Mouse (Mus musculus) heart, embryonic 14.5 days (tissue): ENCODE results near the gene Atrnl1. TPM values are rescaled to one million over a fixed set of nuclear protein-coding genes. Genes with fewer than 3 reads are reported as not detected.

Experiments used
- ATAC-seq: fragments of 200-750 bp; cut with Nextera tagmentation; 2 replicates; pipeline ENCODE4 v1.8.0; 2017; ENCODE audit warnings: low read depth, moderate TSS enrichment; ENCODE audit not compliant: insufficient number of reproducible peaks, insufficient read depth, low FRiP score
- H3K27ac ChIP-seq, 2 experiments: fragments of 200-500 bp in 1 of 2; fragments of 300-500 bp in 1 of 2; sonication (generic) in 1 of 2; replicated peaks in 1 of 2; 2 replicates each; pipeline ENCODE4 v1.5.1; 2012 to 2014; ENCODE audit warnings: low read depth in 2 of 2, low read length in 2 of 2, control low read depth in 1 of 2, mild to moderate bottlenecking in 1 of 2, mixed read lengths in 1 of 2; ENCODE audit not compliant: control insufficient read depth in 1 of 2, insufficient read depth in 1 of 2
- H3K27me3 ChIP-seq: fragments of 300-500 bp; sonication (generic); 2 replicates; pipeline ENCODE4 v1.6.1; 2014; ENCODE audit warnings: mild to moderate bottlenecking, low read length, control low read depth; ENCODE audit not compliant: control insufficient read depth, insufficient read depth
- H3K36me3 ChIP-seq: fragments of 300-500 bp; sonication (generic); 2 replicates; pipeline ENCODE4 v1.6.1; 2014; ENCODE audit warnings: mild to moderate bottlenecking, control low read depth, low read length, mixed read lengths; ENCODE audit not compliant: control insufficient read depth, insufficient read depth
- H3K4me1 ChIP-seq, 2 experiments: fragments of 200-500 bp in 1 of 2; fragments of 300-500 bp in 1 of 2; sonication (generic) in 1 of 2; 2 replicates each; pipeline ENCODE4 v1.6.1; 2012 to 2014; ENCODE audit warnings: low read length in 2 of 2, control low read depth in 1 of 2, mixed read lengths in 1 of 2; ENCODE audit not compliant: control insufficient read depth in 2 of 2, insufficient read depth in 2 of 2
- H3K4me2 ChIP-seq: fragments of 300-500 bp; sonication (generic); 2 replicates; pipeline ENCODE4 v1.6.1; 2014; ENCODE audit warnings: mild to moderate bottlenecking, low read length
- H3K4me3 ChIP-seq, 2 experiments: fragments of 200-500 bp in 1 of 2; fragments of 300-500 bp in 1 of 2; sonication (generic) in 1 of 2; 2 replicates each; pipeline ENCODE4 v1.5.1; 2012 to 2014; ENCODE audit warnings: low read length in 2 of 2, mild to moderate bottlenecking in 2 of 2, control low read depth in 1 of 2, low read depth in 1 of 2, moderate library complexity in 1 of 2; ENCODE audit not compliant: control insufficient read depth in 1 of 2, insufficient read depth in 1 of 2
- H3K9ac ChIP-seq: fragments of 300-500 bp; sonication (generic); 2 replicates; pipeline ENCODE4 v1.6.1; 2014; ENCODE audit warnings: mild to moderate bottlenecking, low read length
- H3K9me3 ChIP-seq: fragments of 300-500 bp; sonication (generic); 2 replicates; pipeline ENCODE4 v1.6.1; 2016; ENCODE audit warnings: low read length, control low read depth; ENCODE audit not compliant: control insufficient read depth
- WGBS: fragments of 180-500 bp; shearing (Covaris S2); extraction: QIAGEN DNeasy Blood & Tissue Kit; methylation state at CpG from one replicate; pipeline ENCODE4 v1.1.7; 2014; 5-methylcytosine and 5-hydroxymethylcytosine counted together
- polyA plus RNA-seq: library from polyadenylated mRNA; unstranded; fragments of >200 nt; fragmentation: Nextera tagmentation; extraction: Ambion mirVana; gene quantifications from 2 replicates; pipeline ENCODE4 v1.2.1, GENCODE M21; 2014

Atrnl1 gene
- polyA plus RNA-seq, 1 experiment from 2014 or later = 4.2 TPM

DNA sequence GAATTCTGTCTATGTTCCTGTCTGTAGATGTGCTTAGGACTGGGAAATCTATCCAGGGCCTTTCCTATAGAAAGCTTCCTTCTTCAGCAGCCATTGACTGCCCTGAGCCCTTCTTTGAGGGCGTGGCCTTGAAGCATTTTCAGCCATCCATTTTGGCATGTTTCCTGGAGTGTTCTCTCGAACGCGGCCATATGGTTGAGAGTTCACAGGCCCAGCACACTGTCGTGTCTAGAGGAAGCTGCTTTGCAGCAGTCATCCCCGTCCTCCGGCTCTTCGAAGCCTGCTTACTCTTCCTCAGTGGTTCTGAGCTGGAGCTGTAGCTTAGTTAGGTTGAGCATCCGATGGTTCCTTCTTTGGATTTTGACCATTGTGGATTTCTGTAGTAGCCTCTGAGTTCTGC is 191.4 kb downstream of the Atrnl1 start:
- Histone ChIP-seq H3K4me1 (peaks cover 5 to 7% of the 10 kb centered on the region in 2 experiments), H3K36me3 (no peaks in the 10 kb centered on the region), H3K27ac (no peak overlapping the region), H3K27me3 (no peaks in the 10 kb centered on the region), H3K4me3 (no peak overlapping the region), H3K4me2 (no peak overlapping the region), H3K9me3 (no peaks in the 10 kb centered on the region), H3K9ac (no peak overlapping the region)
- no peak for ATAC-seq
- 73% methylated on average over 9 of the region's 9 CpGs for WGBS

DNA sequence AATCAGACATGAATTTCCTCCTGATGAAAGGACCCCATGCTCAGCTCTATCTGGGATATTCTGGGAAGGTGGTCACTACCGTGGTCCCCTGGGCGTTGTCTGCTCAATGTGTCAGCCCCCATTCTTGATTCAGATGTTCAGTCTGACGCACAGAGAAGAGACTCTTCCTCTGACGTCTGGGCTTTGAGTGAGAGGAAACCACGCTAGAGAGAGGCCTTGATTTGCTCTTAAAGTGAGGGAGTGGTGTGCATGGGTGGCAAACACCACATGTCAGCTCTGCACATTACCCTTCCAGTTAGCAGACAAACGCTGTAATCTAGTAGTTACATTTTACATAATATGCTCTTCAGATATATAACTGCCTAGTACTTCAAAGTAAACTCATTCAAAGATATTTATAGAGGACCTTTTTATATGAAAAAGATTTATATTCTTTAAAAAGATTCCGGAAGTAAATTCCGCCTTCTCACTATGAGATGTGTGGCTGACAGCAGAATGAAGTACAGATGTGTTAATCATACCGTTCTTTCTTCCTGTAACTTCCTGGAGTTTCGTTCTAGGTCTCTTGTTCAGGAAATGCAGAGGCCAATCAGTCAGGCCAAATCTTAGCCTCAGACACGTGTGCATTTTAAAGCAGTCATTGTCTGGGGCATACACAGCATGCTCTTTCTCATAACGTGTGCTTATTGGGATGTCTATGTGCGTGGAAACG is 192.1 kb downstream of the Atrnl1 start:
- Histone ChIP-seq H3K36me3 (no peaks in the 10 kb centered on the region), H3K4me3 (no peak overlapping the region), H3K27me3 (no peaks in the 10 kb centered on the region), H3K4me1 (peaks cover 5 to 7% of the 10 kb centered on the region in 2 experiments), H3K9me3 (no peaks in the 10 kb centered on the region), H3K27ac (peak overlapping the region; percentile 16 to 56; a peak in 2 of 4 replicates), H3K9ac (no peak overlapping the region), H3K4me2 (no peak overlapping the region)
- 52% methylated on average over 14 of the region's 14 CpGs for WGBS
- ATAC-seq = no peak

DNA sequence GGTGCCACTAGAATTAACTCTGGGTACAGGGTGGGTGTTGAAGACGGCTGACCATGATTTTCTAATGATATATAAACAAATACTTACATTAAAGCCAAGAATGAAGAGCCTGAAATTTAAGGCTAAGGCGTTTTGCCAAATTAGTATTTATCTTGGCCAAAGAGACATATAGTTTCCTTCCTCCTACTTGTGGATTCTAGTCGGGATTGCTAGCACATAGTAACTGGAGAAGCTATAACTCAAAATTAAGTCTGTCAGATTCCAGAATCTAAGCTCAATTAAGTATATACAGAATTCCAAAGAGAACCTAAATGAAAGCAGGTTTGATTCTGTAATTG is 192.6 kb downstream of the Atrnl1 start:
- no peak overlapping the region for H3K4me2 ChIP-seq
- WGBS = 57% methylated on average over 3 of the region's 3 CpGs
- peaks cover 5 to 7% of the 10 kb centered on the region in 2 experiments for H3K4me1 ChIP-seq
- H3K9me3 ChIP-seq = no peaks in the 10 kb centered on the region
- H3K27me3 ChIP-seq = no peaks in the 10 kb centered on the region
- H3K4me3 ChIP-seq = no peak overlapping the region
- no peaks in the 10 kb centered on the region for H3K36me3 ChIP-seq
- 0 out of 4 replicates have a peak overlapping the region, but pooled peaks of 1 of the 2 experiments have one; percentile 56 for H3K27ac ChIP-seq
- ATAC-seq = no peak
- no peak overlapping the region for H3K9ac ChIP-seq

DNA sequence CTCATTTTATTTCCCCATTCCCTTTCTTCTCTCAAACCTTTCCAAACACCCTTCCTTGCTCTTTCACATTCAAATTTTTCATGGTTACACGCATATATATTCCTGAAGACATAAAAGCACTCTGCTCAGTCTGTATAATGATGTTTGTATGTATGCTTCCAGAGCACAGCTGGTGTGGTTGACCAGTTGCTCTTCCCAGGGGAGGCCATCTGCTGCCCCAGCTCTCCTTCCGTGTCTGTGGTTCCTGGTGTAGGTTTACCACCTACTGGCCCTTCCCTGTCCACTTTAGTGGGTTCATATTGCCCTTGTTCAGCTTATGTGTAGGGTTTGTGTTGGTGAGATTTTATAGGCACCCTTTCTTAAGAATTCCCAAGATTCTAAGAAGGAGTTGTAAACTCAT is 197.5 kb downstream of the Atrnl1 start:
- WGBS = 92% methylated on average over 2 of the region's 2 CpGs
- no peak overlapping the region for H3K4me2 ChIP-seq

DNA sequence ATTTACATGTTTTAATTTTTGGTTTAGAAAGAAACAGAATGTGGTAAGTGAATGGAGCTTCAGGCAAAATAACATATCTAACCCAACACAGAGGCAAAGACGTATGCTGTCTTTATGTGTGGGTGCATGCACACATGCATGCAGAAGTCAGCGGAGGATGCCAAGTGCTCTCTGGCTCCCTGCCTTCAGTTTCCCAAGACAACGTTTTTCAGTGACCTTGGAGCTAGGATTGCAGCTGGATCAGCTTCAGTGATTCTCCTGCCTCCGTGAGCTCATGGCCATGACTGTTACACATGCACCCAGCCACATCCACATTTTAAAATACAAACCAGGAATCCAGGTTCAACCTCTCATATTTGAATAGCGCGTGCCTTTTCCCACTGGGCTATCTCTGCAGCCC is 203.5 kb downstream of the Atrnl1 start:
- Histone ChIP-seq H3K9ac (no peak overlapping the region), H3K4me3 (no peak overlapping the region), H3K27me3 (no peaks in the 10 kb centered on the region), H3K9me3 (no peaks in the 10 kb centered on the region), H3K27ac (no peak overlapping the region), H3K4me1 (peaks cover 4 to 8% of the 10 kb centered on the region in 2 experiments; a peak in 3 of 4 replicates), H3K36me3 (no peaks in the 10 kb centered on the region), H3K4me2 (no peak overlapping the region)
- no peak for ATAC-seq
- WGBS = 81% methylated on average over 6 of the region's 6 CpGs

More for the DNA sequence above, 197.5 kb downstream of the Atrnl1 start:
- Histone ChIP-seq H3K4me3 (no peak overlapping the region), H3K27ac (no peak overlapping the region), H3K4me1 (0 out of 4 replicates have a peak, but pooled peaks cover 0 to under 1% of the 10 kb centered on the region in 2 experiments), H3K36me3 (no peaks in the 10 kb centered on the region), H3K9ac (no peak overlapping the region), H3K27me3 (no peaks in the 10 kb centered on the region), H3K9me3 (no peaks in the 10 kb centered on the region)
- ATAC-seq = no peak

DNA sequence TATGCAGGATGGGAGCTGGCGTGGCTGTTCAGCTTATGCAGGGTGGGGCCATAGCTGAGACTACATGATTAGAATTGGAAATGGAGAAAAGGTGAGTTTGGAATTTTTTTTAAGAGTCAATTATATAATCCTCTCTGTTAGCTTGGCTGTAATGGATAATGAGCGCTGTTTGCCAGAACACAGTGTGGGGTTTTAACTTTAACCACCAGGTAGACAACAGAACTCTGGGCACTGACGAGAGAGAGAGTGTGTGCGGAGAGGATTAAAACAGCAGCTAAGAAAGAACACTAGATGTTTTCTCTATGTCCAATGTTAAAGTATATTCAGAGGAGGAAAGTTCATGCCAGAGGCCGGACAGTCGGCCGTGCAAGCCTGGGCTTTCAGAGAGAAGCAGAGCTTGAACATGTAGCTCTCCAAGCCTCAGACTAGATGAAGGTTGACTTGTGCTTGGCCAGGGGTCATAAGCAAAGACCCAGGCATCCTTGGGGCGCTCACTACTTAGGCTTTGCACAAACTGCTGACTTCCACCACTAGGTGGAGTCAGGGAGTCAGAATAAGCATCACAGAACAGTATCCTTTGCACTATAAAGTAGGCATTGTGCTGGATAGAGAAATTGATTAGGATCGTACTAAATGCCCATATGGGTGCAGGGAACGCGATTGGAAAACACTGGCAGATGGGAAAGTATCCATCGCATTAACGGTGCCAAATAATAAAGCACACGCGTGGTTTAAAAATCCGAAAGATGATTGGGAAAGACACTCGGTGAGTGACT is 205.6 kb downstream of the Atrnl1 start:
- ATAC-seq = no peak

DNA sequence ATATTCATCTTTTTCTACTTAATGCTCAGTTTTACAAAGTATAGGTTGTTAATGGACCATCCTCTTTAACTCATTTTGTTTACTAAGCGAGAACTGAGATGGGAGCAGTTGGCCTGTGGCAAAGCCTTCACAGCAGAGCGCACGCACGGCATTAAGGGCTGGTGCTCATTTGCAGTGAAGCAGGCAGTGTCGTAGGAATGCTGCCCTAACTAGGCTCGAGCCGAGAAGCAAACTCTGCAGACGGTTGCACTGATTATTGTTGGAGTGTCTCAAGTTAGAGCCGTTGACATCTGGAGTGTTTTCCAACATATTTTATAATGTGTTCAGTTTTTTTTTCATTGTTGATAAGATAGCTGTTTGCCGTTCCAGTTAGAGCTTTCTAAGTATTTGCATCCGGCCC is 206.9 kb downstream of the Atrnl1 start:
- H3K4me1 ChIP-seq = peaks cover 4 to 8% of the 10 kb centered on the region in 2 experiments; a peak in 3 of 4 replicates
- peak overlapping the region; percentile 34 for H3K4me2 ChIP-seq
- no peak overlapping the region for H3K9ac ChIP-seq
- no peak for ATAC-seq
- no peak overlapping the region for H3K27ac ChIP-seq
- H3K27me3 ChIP-seq = no peaks in the 10 kb centered on the region
- 0 out of 2 replicates have a peak, but pooled peaks cover 3% of the 10 kb centered on the region for H3K9me3 ChIP-seq
- H3K4me3 ChIP-seq = no peak overlapping the region
- WGBS = 14% methylated on average over 11 of the region's 11 CpGs
- H3K36me3 ChIP-seq = no peaks in the 10 kb centered on the region

More for the DNA sequence above, 205.6 kb downstream of the Atrnl1 start:
- H3K4me3 ChIP-seq = no peak overlapping the region
- no peak overlapping the region for H3K9ac ChIP-seq
- H3K4me1 ChIP-seq = peaks cover 4 to 8% of the 10 kb centered on the region in 2 experiments; a peak in 3 of 4 replicates
- no peaks in the 10 kb centered on the region for H3K9me3 ChIP-seq
- H3K4me2 ChIP-seq = no peak overlapping the region
- no peaks in the 10 kb centered on the region for H3K36me3 ChIP-seq
- H3K27me3 ChIP-seq = no peaks in the 10 kb centered on the region
- H3K27ac ChIP-seq = no peak overlapping the region
- WGBS = 91% methylated on average over 17 of the region's 17 CpGs
